Mouse (Mus musculus): ENCODE data around the gene Ccni. TPM values are rescaled to one million over a fixed set of nuclear protein-coding genes. Genes with fewer than 3 reads are reported as not detected.
A peak's percentile ranks its signal among the peaks of the same experiment; 100 is the strongest.

Gene Ccni
- total RNA-seq (2021): 100 to 1,000 TPM; 211 to 262 TPM
- long read RNA-seq, experiment 1, transcript Ccni-201 (7 exons, 2,804 nt): major isoform, 98 of 105 reads
- long read RNA-seq, experiment 1, partial matches to known transcripts: 2 of 105 reads
- long read RNA-seq, experiment 1, other reads (novel, unspliced or antisense): 5 of 105 reads
- long read RNA-seq, experiment 2, transcript Ccni-201 (7 exons, 2,804 nt): major isoform, 203 of 240 reads
- long read RNA-seq, experiment 2, partial matches to known transcripts: 19 of 240 reads
- long read RNA-seq, experiment 2, other reads (novel, unspliced or antisense): 18 of 240 reads

GRCm38 (mm10) chr5:93206109-93207005, at the start of gene Ccni, which contains the start of gene 2010109A12Rik:
Gene Ccni (minus strand): TSS chr5:93206495.
Gene 2010109A12Rik (plus strand): TSS chr5:93206518.
- peak; percentile 93 to 94 for DNase-seq (ENCODE audit: low spot score in 2 of 2)

GRCm38 (mm10) chr5:93255759-93256265, 49.5 kb upstream of the Ccni start:
- DNase-seq (ENCODE audit: low spot score in 2 of 2): no peak

- peak; percentile 34 to 38 for DNase-seq (ENCODE audit: low spot score in 2 of 2)
Measured at GRCm38 (mm10) chr5:93251001-93251760, 44.9 kb upstream of the Ccni start.

DNA sequence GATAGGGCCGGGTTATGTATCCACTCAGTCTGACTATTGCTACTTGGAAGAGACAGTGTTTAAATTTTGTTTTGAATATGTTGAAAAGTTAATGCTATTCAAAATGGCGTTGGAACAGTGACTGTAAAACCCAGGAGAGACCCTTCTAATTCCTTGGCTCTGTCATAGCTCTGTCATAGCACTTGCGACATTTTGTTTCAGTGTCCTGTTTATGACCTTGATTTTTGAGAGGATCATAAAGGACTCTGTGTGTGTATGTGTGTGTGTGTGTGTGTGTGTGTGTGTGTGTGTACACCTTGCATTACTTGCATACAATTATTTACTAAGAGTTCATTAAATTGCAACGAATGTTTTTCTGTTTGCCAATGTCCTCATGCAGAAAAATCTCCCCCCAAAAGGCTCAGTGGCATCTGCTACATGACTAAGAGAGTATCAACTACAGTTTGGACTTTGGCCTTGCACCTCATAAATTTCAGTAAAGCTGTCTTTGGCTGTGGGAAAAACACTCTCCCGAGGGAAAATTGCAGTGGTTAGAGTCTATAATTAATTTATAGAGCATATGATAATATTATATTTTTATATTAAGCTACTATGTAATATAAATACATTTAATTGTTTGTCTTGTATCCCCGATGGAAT, 43.8 kb upstream of the Ccni start:
- no peak for DNase-seq (ENCODE audit: low spot score in 2 of 2)

DNA sequence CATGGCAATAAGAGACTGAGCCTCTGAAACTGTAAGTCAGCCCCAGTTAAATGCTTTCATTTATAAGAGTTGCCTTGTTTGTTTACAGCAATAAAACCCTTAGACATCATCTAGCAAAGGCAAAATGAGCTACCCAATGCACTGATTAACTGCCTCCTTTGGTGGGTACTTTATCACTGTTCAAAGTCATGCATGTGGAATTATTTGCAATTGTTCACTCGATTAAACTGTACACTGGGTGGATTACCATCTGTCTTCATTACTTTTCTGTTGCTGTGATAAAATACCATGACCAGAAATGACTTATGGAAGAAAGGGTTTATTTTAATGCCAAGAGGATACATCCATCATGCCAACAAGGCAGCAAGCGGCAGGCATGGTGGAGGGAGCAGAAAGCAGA, 39.0 kb upstream of the Ccni start:
- DNase-seq (ENCODE audit: low spot score in 2 of 2): no peak

- DNase-seq (ENCODE audit: low spot score in 2 of 2): no peak
Measured at GRCm38 (mm10) chr5:93239590-93240544, 33.6 kb upstream of the Ccni start.

GRCm38 (mm10) chr5:93236541-93236940, 30.2 kb upstream of the Ccni start:
- no peak for DNase-seq (ENCODE audit: low spot score in 2 of 2)

GRCm38 (mm10) chr5:93235888-93236287, 29.6 kb upstream of the Ccni start:
- DNase-seq (ENCODE audit: low spot score in 2 of 2): no peak

DNA sequence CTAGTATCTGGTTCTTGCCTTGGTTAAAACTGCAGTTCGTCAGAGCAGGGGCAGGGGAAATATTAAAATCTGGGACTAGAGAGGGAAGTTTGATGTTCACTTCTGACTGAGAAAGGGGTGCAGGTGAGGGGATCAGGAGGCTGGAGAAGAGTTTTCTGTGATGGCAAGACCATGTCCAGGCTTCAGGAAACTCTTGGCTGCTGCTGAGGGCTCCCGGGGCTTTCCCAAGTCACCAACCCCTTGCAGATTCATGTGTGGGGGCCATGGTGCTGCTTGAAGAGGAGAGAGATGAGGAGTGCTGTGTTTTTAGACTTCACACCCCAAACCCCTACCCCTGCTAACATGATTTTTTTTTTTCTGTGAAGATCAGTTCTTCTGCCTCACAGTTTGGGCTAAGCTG, 28.3 kb upstream of the Ccni start:
- no peak for DNase-seq (ENCODE audit: low spot score in 2 of 2)

GRCm38 (mm10) chr5:93234130-93234529, 27.8 kb upstream of the Ccni start:
- no peak for DNase-seq (ENCODE audit: low spot score in 2 of 2)

DNA sequence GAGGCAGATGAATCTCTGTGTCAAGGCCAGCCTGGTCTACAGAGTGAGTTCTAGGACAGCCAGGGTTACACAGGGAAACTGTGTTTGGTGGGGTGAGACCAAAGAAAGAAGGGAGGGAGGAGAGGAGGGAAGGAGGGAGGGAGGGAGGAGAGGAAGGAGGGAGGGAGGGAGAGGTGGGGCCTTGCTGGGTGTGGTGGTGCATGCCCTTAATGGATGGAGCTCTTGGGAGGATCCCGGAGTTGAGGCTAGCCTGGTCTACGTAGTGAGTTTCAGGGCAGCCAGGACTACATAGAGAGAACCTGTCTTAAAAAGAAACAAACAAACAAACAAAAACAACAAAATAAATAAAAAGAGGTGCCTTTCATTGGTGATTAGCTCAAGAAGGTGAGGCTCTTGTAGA, 26.5 kb upstream of the Ccni start:
- DNase-seq (ENCODE audit: low spot score in 2 of 2): no peak

GRCm38 (mm10) chr5:93231721-93232120, 25.4 kb upstream of the Ccni start:
- no peak for DNase-seq (ENCODE audit: low spot score in 2 of 2)

DNA sequence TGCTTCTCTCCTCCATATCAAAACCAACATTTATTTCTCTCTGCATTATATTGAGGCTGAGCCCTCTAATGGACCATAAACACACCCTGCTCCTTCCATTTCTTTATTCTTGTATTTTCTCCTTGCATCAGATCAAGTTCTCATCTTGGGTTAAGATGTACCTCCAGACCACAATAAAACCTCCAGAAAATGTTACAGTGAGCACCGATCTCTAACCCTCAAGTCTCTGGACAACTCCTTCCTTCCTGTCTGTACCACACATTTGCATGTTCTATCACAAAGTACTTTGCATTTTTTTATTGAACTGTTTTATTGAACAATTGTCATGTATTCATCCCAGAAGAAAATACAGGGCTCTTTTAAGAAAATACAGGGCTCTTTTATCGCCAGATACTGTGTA, 23.2 kb upstream of the Ccni start:
- no peak for DNase-seq (ENCODE audit: low spot score in 2 of 2)

DNA sequence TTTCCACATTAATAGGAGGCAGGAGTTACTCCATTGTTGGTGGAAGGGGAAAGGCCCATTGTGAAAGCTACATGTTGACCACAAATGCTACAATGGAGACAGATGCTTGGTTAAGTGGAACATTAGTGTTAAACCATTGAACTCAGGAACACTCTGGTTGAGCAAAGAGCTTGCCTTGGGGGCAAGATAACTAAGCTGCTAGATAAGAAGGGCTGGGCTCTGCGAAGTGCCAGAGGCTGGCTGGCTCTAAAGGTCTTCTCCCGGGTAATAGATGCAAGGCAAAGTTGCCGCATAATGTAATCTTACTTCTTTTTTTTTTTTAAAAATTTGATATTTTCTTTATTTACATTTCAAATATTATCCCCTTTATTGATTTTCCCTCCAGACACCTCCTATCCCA, 20.9 kb upstream of the Ccni start:
- DNase-seq (ENCODE audit: low spot score in 2 of 2): no peak

- DNase-seq (ENCODE audit: low spot score in 2 of 2): no peak
Measured at GRCm38 (mm10) chr5:93224549-93224948, 18.3 kb upstream of the Ccni start.

DNA sequence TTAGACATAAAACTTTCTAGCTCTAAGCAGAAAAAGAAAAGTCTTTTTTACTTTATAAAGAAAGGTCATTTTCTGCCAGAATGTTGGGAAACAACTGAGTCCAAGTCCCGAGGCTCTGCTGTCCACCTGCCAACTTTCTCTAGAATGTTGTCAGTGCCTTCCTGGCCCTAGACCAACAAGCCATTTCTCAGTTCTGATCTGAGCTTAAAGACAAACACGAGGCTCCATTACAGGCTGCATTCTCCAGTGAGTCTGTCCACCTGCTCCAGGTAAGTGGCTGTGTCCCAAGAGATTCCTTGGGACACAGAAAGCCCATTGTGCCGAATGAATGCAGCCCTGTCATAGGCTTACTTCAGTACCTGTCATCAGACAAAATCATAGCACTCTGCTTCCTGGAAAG, 15.4 kb upstream of the Ccni start:
- DNase-seq (ENCODE audit: low spot score in 2 of 2): no peak

DNA sequence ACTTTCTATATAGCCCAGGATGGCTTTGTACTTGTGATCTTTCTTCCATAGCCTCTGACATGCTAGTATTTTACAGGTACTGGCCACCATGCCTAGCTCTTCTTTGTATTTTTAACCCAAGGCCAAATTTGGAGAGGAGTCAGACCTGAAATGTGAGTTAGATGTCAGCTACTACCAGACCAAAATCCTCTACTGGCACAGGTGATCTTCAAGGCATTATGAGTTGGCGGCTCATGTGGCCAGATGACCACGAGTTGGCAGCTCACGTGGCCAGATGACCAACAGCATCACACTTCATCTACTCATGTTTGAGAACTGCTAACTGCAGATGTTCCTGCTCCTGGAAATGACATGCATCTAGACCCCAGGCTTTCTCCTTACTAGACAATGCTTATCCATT, 12.1 kb upstream of the Ccni start:
- no peak for DNase-seq (ENCODE audit: low spot score in 2 of 2)

DNA sequence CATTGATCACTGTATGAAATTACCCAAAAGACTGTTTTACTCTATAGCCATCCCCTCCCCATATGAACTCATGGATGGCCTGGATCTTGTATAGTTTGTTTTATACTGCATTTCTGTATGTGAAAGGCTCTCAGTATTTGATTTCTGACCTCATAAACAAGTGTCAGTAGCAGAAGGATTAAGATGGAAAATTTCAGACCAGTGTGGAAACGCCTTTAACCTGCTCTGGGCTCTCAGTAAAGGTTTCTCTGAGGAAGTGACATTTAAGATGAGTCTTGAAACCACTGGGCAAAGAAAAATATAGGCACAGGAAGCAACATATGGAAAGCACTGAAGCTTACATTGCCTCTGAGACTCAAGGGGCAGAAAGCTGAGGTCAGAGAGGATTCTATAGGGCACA, 1.3 kb upstream of the Ccni start:
- DNase-seq (ENCODE audit: low spot score in 2 of 2): no peak

DNA sequence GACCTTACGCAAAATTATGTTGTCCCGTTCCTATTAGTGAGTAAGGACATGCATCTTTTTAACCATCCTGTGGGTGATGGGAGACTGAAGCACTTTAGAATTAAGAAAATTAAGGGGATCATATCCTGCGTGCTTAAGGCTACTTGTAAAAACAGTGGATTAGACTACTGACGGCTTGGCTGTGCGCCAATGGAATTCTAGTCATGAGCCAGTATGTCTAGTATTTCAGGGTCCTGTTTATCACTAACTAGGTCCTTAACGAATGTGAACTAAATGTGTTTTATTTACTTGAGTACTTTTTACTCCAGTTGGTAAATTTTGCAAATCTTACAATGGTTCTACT, 682 bp upstream of the Ccni start:
- DNase-seq (ENCODE audit: low spot score in 2 of 2): peak in 1 of 2 experiments; percentile 43
